Mouse (Mus musculus) hindbrain, embryonic 11.5 days (tissue): ENCODE measurements around the gene Izumo4. TPM values are rescaled to one million over a fixed set of nuclear protein-coding genes. Genes with fewer than 3 reads are reported as not detected.

Experiments
- ATAC-seq: fragments of 200-750 bp; cut with Nextera tagmentation; 2 replicates; pipeline ENCODE4 v1.8.0; 2017; ENCODE audit warnings: mild to moderate bottlenecking, moderate TSS enrichment, moderate library complexity; ENCODE audit not compliant: low FRiP score
- DNase-seq: peaks from one replicate; pipeline ENCODE4 v3.0.0-alpha.2; 2015; ENCODE audit warnings: low spot score
- H3K27ac ChIP-seq: fragments of 300-500 bp; sonication (generic); 2 replicates; pipeline ENCODE4 v1.5.1; 2014; ENCODE audit warnings: mild to moderate bottlenecking, low read depth, low read length
- H3K27me3 ChIP-seq: fragments of 300-500 bp; sonication (generic); 2 replicates; pipeline ENCODE4 v1.6.1; 2014; ENCODE audit warnings: mild to moderate bottlenecking, low read length, moderate library complexity, mixed read lengths; ENCODE audit not compliant: control insufficient read depth, insufficient read depth
- H3K36me3 ChIP-seq: fragments of 300-500 bp; sonication (generic); 2 replicates; pipeline ENCODE4 v1.6.1; 2014; ENCODE audit warnings: mild to moderate bottlenecking, low read length, moderate library complexity, mixed read lengths; ENCODE audit not compliant: control insufficient read depth, insufficient read depth
- H3K4me1 ChIP-seq: fragments of 300-500 bp; sonication (generic); replicated peaks from 2 replicates; pipeline ENCODE4 v1.6.1; 2014; ENCODE audit warnings: low read length, mixed read lengths; ENCODE audit not compliant: control insufficient read depth, insufficient read depth
- H3K4me2 ChIP-seq: fragments of 300-500 bp; sonication (generic); replicated peaks from 2 replicates; pipeline ENCODE4 v1.6.1; 2014; ENCODE audit warnings: mild to moderate bottlenecking, low read depth, low read length
- H3K4me3 ChIP-seq: fragments of 300-500 bp; sonication (generic); 2 replicates; pipeline ENCODE4 v1.5.1; 2014; ENCODE audit warnings: low read depth, low read length
- H3K9ac ChIP-seq: fragments of 300-500 bp; sonication (generic); 2 replicates; pipeline ENCODE4 v1.6.1; 2014; ENCODE audit warnings: low read depth, low read length
- H3K9me3 ChIP-seq: fragments of 300-500 bp; sonication (generic); 2 replicates; pipeline ENCODE4 v1.6.1; 2016; ENCODE audit warnings: low read length; ENCODE audit not compliant: control insufficient read depth
- WGBS: fragments of 180-500 bp; shearing (Covaris S2); extraction: QIAGEN DNeasy Blood & Tissue Kit; methylation state at CpG from one replicate; pipeline ENCODE4 v1.1.7; 2014; 5-methylcytosine and 5-hydroxymethylcytosine counted together
- polyA plus RNA-seq: library from polyadenylated mRNA; unstranded; fragments of >200 nt; fragmentation: Nextera tagmentation; extraction: Ambion mirVana; gene quantifications from 2 replicates; pipeline ENCODE4 v1.2.1, GENCODE M21; 2014

Gene Izumo4
- polyA plus RNA-seq, 1 experiment from 2014 or later: 11.4 TPM

GRCm38 (mm10) chr10:80705479-80705878 lies 3.5 kb downstream of the Izumo4 start:
- Histone ChIP-seq H3K9ac (no peak overlapping the region), H3K4me3 (no peak overlapping the region), H3K4me2 (no peak overlapping the region), H3K9me3 (no peaks in the 10 kb centered on the region), H3K27ac (no peak overlapping the region), H3K36me3 (peaks cover 9% of the 10 kb centered on the region), H3K27me3 (no peaks in the 10 kb centered on the region), H3K4me1 (peaks cover 5% of the 10 kb centered on the region)
- 89% methylated on average over 3 of the region's 3 CpGs for WGBS
- DNase-seq (no peak), ATAC-seq (no peak)

- no peaks in the 10 kb centered on the region for H3K4me1 ChIP-seq
- no peaks in the 10 kb centered on the region for H3K27me3 ChIP-seq
- H3K27ac ChIP-seq: no peak overlapping the region
- H3K4me2 ChIP-seq: no peak overlapping the region
- ATAC-seq (no peak), DNase-seq (no peak)
- no peak overlapping the region for H3K9ac ChIP-seq
- no peaks in the 10 kb centered on the region for H3K9me3 ChIP-seq
- H3K4me3 ChIP-seq: no peak overlapping the region
- peaks cover 24% of the 10 kb centered on the region for H3K36me3 ChIP-seq
- 87% methylated on average over 3 of the region's 3 CpGs for WGBS
These were observed 8.8 kb downstream of the Izumo4 start for GRCm38 (mm10) chr10:80710834-80711233.

- DNase-seq: no peak
- WGBS: 93% methylated on average over 1 of the region's 1 CpGs
- no peaks in the 10 kb centered on the region for H3K4me1 ChIP-seq
- ATAC-seq: no peak
- no peak overlapping the region for H3K4me3 ChIP-seq
- no peak overlapping the region for H3K4me2 ChIP-seq
- peaks cover 43% of the 10 kb centered on the region for H3K36me3 ChIP-seq
- no peaks in the 10 kb centered on the region for H3K27me3 ChIP-seq
- no peak overlapping the region for H3K9ac ChIP-seq
- H3K27ac ChIP-seq: no peak overlapping the region
- no peaks in the 10 kb centered on the region for H3K9me3 ChIP-seq
These were observed 15.3 kb downstream of the Izumo4 start for GRCm38 (mm10) chr10:80717281-80717680.

GRCm38 (mm10) chr10:80727369-80728127 lies 25.6 kb downstream of the Izumo4 start:
- ATAC-seq: no peak
- WGBS: 89% methylated on average over 5 of the region's 5 CpGs
- no peak overlapping the region for H3K9ac ChIP-seq

GRCm38 (mm10) chr10:80732611-80733101 lies 30.7 kb downstream of the Izumo4 start:
- peaks cover 14% of the 10 kb centered on the region for H3K36me3 ChIP-seq
- H3K4me3 ChIP-seq: no peak overlapping the region
- no peaks in the 10 kb centered on the region for H3K9me3 ChIP-seq
- no peak overlapping the region for H3K4me2 ChIP-seq
- no peak overlapping the region for H3K27ac ChIP-seq
- 94% methylated on average over 6 of the region's 6 CpGs for WGBS
- ATAC-seq (no peak), DNase-seq (no peak)
- H3K9ac ChIP-seq: no peak overlapping the region
- H3K27me3 ChIP-seq: no peaks in the 10 kb centered on the region
- no peaks in the 10 kb centered on the region for H3K4me1 ChIP-seq

More at GRCm38 (mm10) chr10:80727369-80728127, 25.6 kb downstream of the Izumo4 start:
- H3K27me3 ChIP-seq: no peaks in the 10 kb centered on the region
- no peak overlapping the region for H3K4me2 ChIP-seq
- no peaks in the 10 kb centered on the region for H3K9me3 ChIP-seq
- peaks cover 34% of the 10 kb centered on the region for H3K36me3 ChIP-seq
- DNase-seq: no peak
- no peak overlapping the region for H3K27ac ChIP-seq
- H3K4me3 ChIP-seq: no peak overlapping the region
- H3K4me1 ChIP-seq: no peaks in the 10 kb centered on the region

- peaks cover 4% of the 10 kb centered on the region; the same call in 1 of the 2 replicates for H3K36me3 ChIP-seq
- H3K27me3 ChIP-seq: no peaks in the 10 kb centered on the region
- no peak overlapping the region for H3K4me2 ChIP-seq
- H3K9me3 ChIP-seq: no peaks in the 10 kb centered on the region
- ATAC-seq (no peak), DNase-seq (no peak)
- WGBS: 83% methylated on average over 5 of the region's 5 CpGs
- no peak overlapping the region for H3K27ac ChIP-seq
- H3K9ac ChIP-seq: no peak overlapping the region
- H3K4me1 ChIP-seq: peaks cover 11% of the 10 kb centered on the region
- H3K4me3 ChIP-seq: no peak overlapping the region
These were observed 34.7 kb downstream of the Izumo4 start for GRCm38 (mm10) chr10:80736731-80737130.

- H3K4me3 ChIP-seq: no peak overlapping the region
- no peak overlapping the region for H3K27ac ChIP-seq
- ATAC-seq (no peak), DNase-seq (no peak)
- no peaks in the 10 kb centered on the region for H3K9me3 ChIP-seq
- H3K36me3 ChIP-seq: no peaks in the 10 kb centered on the region
- 79% methylated on average over 1 of the region's 1 CpGs for WGBS
- H3K27me3 ChIP-seq: no peaks in the 10 kb centered on the region
- H3K9ac ChIP-seq: no peak overlapping the region
- no peak overlapping the region for H3K4me2 ChIP-seq
- peaks cover 11% of the 10 kb centered on the region for H3K4me1 ChIP-seq
These were observed 36.7 kb downstream of the Izumo4 start for GRCm38 (mm10) chr10:80738657-80739056.

GRCm38 (mm10) chr10:80741146-80741545 lies 39.2 kb downstream of the Izumo4 start:
- Histone ChIP-seq H3K36me3 (no peaks in the 10 kb centered on the region), H3K27ac (no peak overlapping the region), H3K4me2 (peak overlapping the region; percentile 95), H3K9ac (peak overlapping the region; percentile 96), H3K27me3 (no peaks in the 10 kb centered on the region), H3K4me3 (peak overlapping the region; percentile 99), H3K9me3 (no peaks in the 10 kb centered on the region), H3K4me1 (peaks cover 11% of the 10 kb centered on the region)
- WGBS: 41% methylated on average over 5 of the region's 5 CpGs
- DNase-seq: peak; percentile 10
- ATAC-seq: no peak

- Histone ChIP-seq H3K9ac (peak overlapping the region; percentile 96), H3K9me3 (no peaks in the 10 kb centered on the region), H3K4me3 (peak overlapping the region; percentile 99), H3K27ac (peak overlapping the region; percentile 76), H3K27me3 (no peaks in the 10 kb centered on the region), H3K36me3 (no peaks in the 10 kb centered on the region), H3K4me1 (peaks cover 11% of the 10 kb centered on the region), H3K4me2 (peak overlapping the region; percentile 95)
- ATAC-seq (no peak; the same call in 1 of the 2 replicates), DNase-seq (no peak)
- whole genome bisulfite sequencing: 0% methylated on average over 46 of the region's 46 CpGs
These were observed 39.7 kb downstream of the Izumo4 start for GRCm38 (mm10) chr10:80741634-80742179.
